Mouse (Mus musculus) kidney, adult 8-10 months (tissue): ENCODE measurements at regions not wholly inside any gene's neighbourhood (a gene's known extent, or its start where the extent isn't known, plus 50 kb on each side); places are given as distances from the start of the nearest gene placed in this dataset.

Source experiments
- DNase-seq, 2 experiments: peaks; one replicate each; pipeline ENCODE4 v3.0.0; 2022

GRCm38 (mm10) chr7:113621316-113621715, 107.7 kb downstream of the Far1 start:
- no peak for DNase-seq

GRCm38 (mm10) chr7:113621898-113622510, 108.4 kb downstream of the Far1 start:
- DNase-seq: no peak

GRCm38 (mm10) chr7:113623296-113623695, 109.7 kb downstream of the Far1 start:
- no peak for DNase-seq

GRCm38 (mm10) chr7:113623962-113624361, 110.3 kb downstream of the Far1 start:
- DNase-seq: no peak

- DNase-seq: no peak
Observed at GRCm38 (mm10) chr7:113626734-113627133, 113.1 kb downstream of the Far1 start.

GRCm38 (mm10) chr7:113637011-113637600, 123.5 kb downstream of the Far1 start:
- no peak for DNase-seq

GRCm38 (mm10) chr7:113638098-113638497, 124.5 kb downstream of the Far1 start:
- no peak for DNase-seq

- no peak for DNase-seq
Observed at GRCm38 (mm10) chr7:113642540-113642939, 123.3 kb upstream of the Spon1 start.

- DNase-seq: no peak
Observed at GRCm38 (mm10) chr7:113650631-113651030, 115.2 kb upstream of the Spon1 start.

GRCm38 (mm10) chr7:113651696-113652095, 114.1 kb upstream of the Spon1 start:
- DNase-seq: no peak

GRCm38 (mm10) chr7:113653130-113653529, 112.7 kb upstream of the Spon1 start:
- DNase-seq: peak in 1 of 2 experiments; percentile 32

GRCm38 (mm10) chr7:113655336-113655735, 110.5 kb upstream of the Spon1 start:
- no peak for DNase-seq

- DNase-seq: no peak
Observed at GRCm38 (mm10) chr7:113672779-113673595, 92.8 kb upstream of the Spon1 start.

- no peak for DNase-seq
Observed at GRCm38 (mm10) chr7:113673596-113673956, 92.2 kb upstream of the Spon1 start.

- no peak for DNase-seq
Observed at GRCm38 (mm10) chr7:113682271-113682670, 83.5 kb upstream of the Spon1 start.

- DNase-seq: no peak
Observed at GRCm38 (mm10) chr7:113685349-113685748, 80.4 kb upstream of the Spon1 start.

- no peak for DNase-seq
Observed at GRCm38 (mm10) chr7:113686527-113686926, 79.3 kb upstream of the Spon1 start.

GRCm38 (mm10) chr7:113687566-113687965, 78.2 kb upstream of the Spon1 start:
- no peak for DNase-seq

GRCm38 (mm10) chr7:113688231-113688669, 77.5 kb upstream of the Spon1 start:
- no peak for DNase-seq

GRCm38 (mm10) chr7:113688717-113689116, 77.1 kb upstream of the Spon1 start:
- DNase-seq: no peak

GRCm38 (mm10) chr7:113689131-113689530, 76.7 kb upstream of the Spon1 start:
- no peak for DNase-seq

- DNase-seq: no peak
Observed at GRCm38 (mm10) chr7:113691756-113692155, 74.0 kb upstream of the Spon1 start.

GRCm38 (mm10) chr7:113693526-113693925, 72.3 kb upstream of the Spon1 start:
- no peak for DNase-seq

- no peak for DNase-seq
Observed at GRCm38 (mm10) chr7:113694466-113694865, 71.3 kb upstream of the Spon1 start.
